ENCODE assay signal across 8 mouse cellular contexts in the genomic region with DNA sequence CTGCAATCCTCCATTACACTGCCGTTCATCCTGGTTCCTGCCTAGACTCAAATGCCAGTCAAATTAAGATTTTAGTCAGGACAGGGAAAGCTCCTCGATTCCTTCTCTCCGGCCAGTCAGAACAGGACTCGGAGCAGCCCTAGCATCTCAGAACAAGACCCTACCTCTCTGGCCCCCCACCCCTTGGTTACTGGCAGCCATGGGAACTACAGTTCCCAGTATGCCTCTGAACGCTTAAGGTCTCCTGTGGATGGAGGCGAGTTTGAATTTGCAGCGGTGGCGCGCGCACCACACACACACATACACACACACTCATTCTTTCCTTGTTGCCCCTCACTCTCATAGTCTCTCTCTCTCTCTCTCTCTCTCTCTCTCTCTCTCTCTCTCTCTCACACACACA. TPM values are rescaled to one million over a fixed set of nuclear protein-coding genes. Genes with fewer than 3 reads are reported as not detected.
DNase-seq lines count a peak whose midpoint lies in the region; ATAC-seq and TF ChIP-seq lines count a peak whose summit lies in the region.
"Had no signal": no experiment of that assay in that cellular context is flagged by ENCODE, and none has a peak within 500 bp of the region (broad histone marks: within the 10 kb centered on the region; RNA-seq: fewer than 3 reads in every experiment).

No protein-coding gene starts in this region.

- H3K4me3 ChIP-seq in left cerebral cortex, adult 2 months, result peak overlapping the region; percentile 40
- peak overlapping the region; percentile 48 for H3K4me3 ChIP-seq in embryonic facial prominence, embryonic 10.5 days
- peak overlapping the region; percentile 33 for H3K4me3 ChIP-seq in hindbrain, embryonic 14.5 days (replicated peaks; ENCODE audit: low read length)
- H3K4me3 ChIP-seq in myocyte, result peak overlapping the region; percentile 22

- no peak overlapping the region for H3ac ChIP-seq in myocyte (ENCODE audit: control insufficient read depth, insufficient read length)

- intact Hi-C loops in left cerebral cortex, adult 2 months (cut with DNase I), result loop anchor here (2.0 to 10.0 kb wide), 3 partner anchors 79 to 225 kb away; a partner anchor contains a TSS

- peak overlapping the region; percentile 31; the same call in 1 of the 2 replicates for H3K9ac ChIP-seq in hindbrain, embryonic 14.5 days

- peak; percentile 74; the same call in 1 of the 2 replicates for ATAC-seq in hindbrain, embryonic 14.5 days (ENCODE audit: low FRiP score)

- peak overlapping the region; percentile 55 for H3K4me2 ChIP-seq in hindbrain, embryonic 14.5 days (replicated peaks)
- H3K4me2 ChIP-seq in myocyte (ENCODE audit: low read depth), result peak overlapping the region; percentile 77

- TF ChIP-seq CTCF in left cerebral cortex, adult 2 months (IDR thresholded peaks at IDR 0.05), result no peak

- TF ChIP-seq POLR2A in myocyte (IDR thresholded peaks at IDR 0.05; ENCODE audit: insufficient read length, low read depth), result no peak

- peak overlapping the region; percentile 73 for H3K27ac ChIP-seq in left cerebral cortex, adult 2 months
- no peak overlapping the region for H3K27ac ChIP-seq in embryonic facial prominence, embryonic 10.5 days (replicated peaks)
- H3K27ac ChIP-seq in hindbrain, embryonic 14.5 days, result no peak overlapping the region

- H3K4me1 ChIP-seq in embryonic facial prominence, embryonic 10.5 days, result no peaks in the 10 kb centered on the region; the same call in 1 of the 2 replicates
- H3K4me1 ChIP-seq in hindbrain, embryonic 14.5 days (replicated peaks; ENCODE audit: control insufficient read depth, insufficient read depth, low read length), result no peaks in the 10 kb centered on the region; the same call in 1 of the 2 replicates

- H3K9me3 ChIP-seq in embryonic facial prominence, embryonic 10.5 days, result no peaks in the 10 kb centered on the region
- 0 out of 2 replicates have a peak, but pooled peaks cover 7% of the 10 kb centered on the region for H3K9me3 ChIP-seq in hindbrain, embryonic 14.5 days (ENCODE audit: control insufficient read depth, low read length)

- 31% methylated on average over 10 of the region's 10 CpGs for WGBS in embryonic facial prominence, embryonic 10.5 days
- 27% methylated on average over 10 of the region's 10 CpGs for WGBS in hindbrain, embryonic 14.5 days

- H3K27me3 ChIP-seq in embryonic facial prominence, embryonic 10.5 days (replicated peaks; ENCODE audit: low read depth, poor library complexity, severe bottlenecking), result peaks cover 73% of the 10 kb centered on the region
- H3K27me3 ChIP-seq in hindbrain, embryonic 14.5 days (ENCODE audit: control insufficient read depth, insufficient read depth, low read length), result no peaks in the 10 kb centered on the region
- no peaks in the 10 kb centered on the region for H3K27me3 ChIP-seq in myocyte (ENCODE audit: control insufficient read depth, insufficient read depth, insufficient read length)

- no peak for DNase-seq in left cerebral cortex, adult 2 months (ENCODE audit: extremely low spot score in 1 of 2, low spot score in 2 of 2)
- DNase-seq in left cerebral cortex, adult 11 months (ENCODE audit: low spot score), result no peak
- peak; percentile 41 for DNase-seq in embryonic facial prominence, embryonic 10.5 days (ENCODE audit: low spot score)
- peak; percentile 31 for DNase-seq in hindbrain, embryonic 14.5 days (ENCODE audit: low spot score)
- no peak for DNase-seq in adipocyte (ENCODE audit: low spot score)
- DNase-seq in lung, postnatal 36 days, result no peak

- no peaks in the 10 kb centered on the region for H3K79me2 ChIP-seq in myocyte (ENCODE audit: control insufficient read depth, insufficient read depth)

- no peaks in the 10 kb centered on the region for H3K36me3 ChIP-seq in embryonic facial prominence, embryonic 10.5 days (replicated peaks)
- H3K36me3 ChIP-seq in hindbrain, embryonic 14.5 days (replicated peaks; ENCODE audit: control insufficient read depth, insufficient read depth), result no peaks in the 10 kb centered on the region
- H3K36me3 ChIP-seq in myocyte (ENCODE audit: control insufficient read depth, insufficient read depth), result no peaks in the 10 kb centered on the region

TF ChIP-seq in myocyte, 11 proteins besides CTCF, POLR2A, EP300 and RAD21:
- TF ChIP-seq POLR2AphosphoS2 (IDR thresholded peaks at IDR 0.05; ENCODE audit: insufficient read length, low read depth) (no peak), E2F4 (IDR thresholded peaks at IDR 0.05; ENCODE audit: insufficient read depth) (peak; percentile 27)

RNA-seq across cellular contexts. Expression of a gene that starts 9.8 kb away (rescaled TPM):
- total RNA-seq in left cerebral cortex, adult 2 months (2021), result 10 to 100 TPM in 1 of 2 experiments, 1 to 10 TPM in 1; 5.6 to 12.1 TPM
- 2.7 and 3.1 TPM in 2 replicates for polyA plus RNA-seq in embryonic facial prominence, embryonic 10.5 days (2016; fragmentation: Nextera tagmentation; extraction: Ambion mirVana)
- 36.2 and 38.7 TPM in 2 replicates for polyA plus RNA-seq in hindbrain, embryonic 14.5 days (2014; fragmentation: Nextera tagmentation; extraction: Ambion mirVana)
- polyA plus RNA-seq in myocyte (2012; fragmentation: generic; extraction: Trizol), result not detected
- total RNA-seq: common myeloid progenitor, adult 5-6 weeks had no signal

RNA-seq across cellular contexts. Expression of a gene that starts 28.1 kb away (rescaled TPM):
- 100 to 1,000 TPM; 134 to 143 TPM for total RNA-seq in left cerebral cortex, adult 2 months (2021)
- polyA plus RNA-seq in embryonic facial prominence, embryonic 10.5 days (2016; fragmentation: Nextera tagmentation; extraction: Ambion mirVana), result 14.1 and 14.4 TPM in 2 replicates
- 9.8 and 12.1 TPM in 2 replicates for polyA plus RNA-seq in hindbrain, embryonic 14.5 days (2014; fragmentation: Nextera tagmentation; extraction: Ambion mirVana)
- 3.8 TPM for polyA plus RNA-seq in myocyte (2012; fragmentation: generic; extraction: Trizol)

Comparison
In these comparisons a context has a peak if more than half of its experiments do, and no peak if none do; other contexts are left out.
1. DNase-seq: peak in embryonic facial prominence, embryonic 10.5 days (single experiment) and hindbrain, embryonic 14.5 days (single experiment); none in left cerebral cortex, adult 2 months (0 of 2), left cerebral cortex, adult 11 months (single experiment), adipocyte (single experiment) and lung, postnatal 36 days (single experiment).
2. Peak in every context shown above with its lines, with median percentiles within 50 percentile points of each other: H3K4me3 ChIP-seq.